Mouse (Mus musculus) monocyte, adult 2 months (primary cell): ENCODE measurements around the gene Mslnl.
"Not testable (repeated sequence)": the region's sequence is repeated elsewhere in the genome, so short reads cannot be mapped to it uniquely, and the experiment has no call there.

ENCODE experiments used
- DNase-seq, 2 experiments: peaks; one replicate each; pipeline ENCODE4 v3.0.0; 2022; ENCODE audit warnings: low spot score in 2 of 2, low read depth in 1 of 2

The Mslnl gene

GRCm38 (mm10) chr17:25735745-25736144 lies at the start of gene Mslnl:
TSS of gene Mslnl (plus strand) at chr17:25736042.
- no peak for DNase-seq

DNA sequence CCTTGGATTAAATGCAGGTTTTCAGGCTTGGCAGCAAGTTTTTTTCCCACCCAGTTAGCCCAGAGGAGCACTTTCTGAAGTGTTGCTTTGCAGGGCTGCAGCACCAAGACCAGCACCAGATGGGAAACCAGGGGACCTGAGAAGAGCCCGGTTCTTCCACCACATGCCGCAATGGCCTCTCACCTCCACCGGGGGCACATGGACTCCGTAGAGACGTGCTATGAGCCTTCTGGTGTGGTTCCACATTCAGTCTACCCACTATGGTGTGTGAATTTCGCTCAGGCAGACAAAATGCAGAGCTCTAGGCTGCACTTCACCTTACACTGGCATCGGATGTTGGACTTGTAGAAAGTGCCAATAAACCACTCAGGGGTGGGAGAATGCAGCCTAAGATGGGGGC lies 49.5 kb upstream of the Mslnl start:
- DNase-seq = no peak

DNA sequence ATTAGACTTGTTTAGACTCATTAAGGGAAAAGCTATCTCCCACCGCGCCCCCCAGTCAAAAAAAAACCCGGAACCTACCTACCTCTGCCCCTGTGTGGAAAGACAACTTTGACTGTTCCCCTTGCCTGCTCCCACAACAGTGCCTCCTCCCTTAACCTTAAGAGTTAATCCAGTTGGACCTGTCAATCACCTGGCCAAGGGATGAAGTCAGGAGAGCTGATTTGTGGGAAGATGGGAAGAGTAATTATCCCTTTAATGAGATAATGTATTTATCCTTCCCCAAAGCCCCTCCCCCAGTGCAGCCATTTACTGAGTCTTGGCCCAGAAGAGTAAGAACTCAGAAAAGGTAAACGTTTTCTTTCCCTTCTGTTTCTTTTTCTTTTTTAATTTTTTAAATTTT lies 46.9 kb upstream of the Mslnl start:
- no peak for DNase-seq

GRCm38 (mm10) chr17:25696263-25696662 lies 39.6 kb upstream of the Mslnl start:
- DNase-seq = no peak

DNA sequence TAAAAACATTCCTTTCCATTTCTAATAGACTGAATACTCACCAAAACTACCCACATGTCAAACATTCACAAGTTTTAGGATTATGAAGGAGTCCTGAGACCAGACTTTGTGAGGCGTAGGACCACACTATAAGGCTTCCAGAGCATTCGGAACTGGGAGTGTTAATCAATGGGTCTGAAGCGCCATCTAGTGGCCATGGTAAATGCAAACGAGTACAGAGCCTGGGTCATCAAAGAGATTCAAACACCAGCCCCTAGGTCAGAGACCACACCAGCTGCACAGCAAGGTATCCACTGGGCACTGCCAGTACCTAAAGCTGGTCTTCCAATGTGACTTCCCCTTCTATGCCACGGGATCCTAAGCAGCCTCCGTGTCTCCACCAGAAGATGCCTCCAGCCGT lies 37.4 kb upstream of the Mslnl start:
- peak in 1 of 2 experiments; percentile 38 for DNase-seq

- no peak for DNase-seq
Measured at GRCm38 (mm10) chr17:25700863-25701496, 34.9 kb upstream of the Mslnl start.

- DNase-seq = no peak
Measured at GRCm38 (mm10) chr17:25709994-25710393, 25.8 kb upstream of the Mslnl start.

GRCm38 (mm10) chr17:25711136-25711535 lies 24.7 kb upstream of the Mslnl start:
- no peak for DNase-seq

GRCm38 (mm10) chr17:25715627-25716026 lies 20.2 kb upstream of the Mslnl start:
- DNase-seq = no peak

DNA sequence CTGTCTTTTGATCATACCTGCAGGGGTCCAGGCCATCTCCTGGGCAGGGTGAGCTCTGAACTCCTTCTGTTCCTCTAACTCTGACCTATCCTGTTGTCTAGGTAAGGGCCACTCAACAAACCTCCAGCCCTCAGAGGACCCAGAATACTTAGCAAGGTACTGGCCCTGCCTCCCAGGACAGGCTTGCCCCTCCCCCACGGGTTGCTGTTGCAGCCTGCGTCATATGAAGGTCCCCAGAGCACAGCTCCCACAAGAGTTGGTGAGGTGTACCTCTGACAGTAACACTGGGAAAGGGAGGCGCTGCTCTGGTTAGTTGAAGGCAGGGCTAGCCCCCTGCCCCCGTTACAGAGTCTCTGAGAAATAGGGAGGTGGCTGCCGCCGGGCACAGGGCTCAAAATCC lies 19.7 kb upstream of the Mslnl start:
- DNase-seq = no peak

DNA sequence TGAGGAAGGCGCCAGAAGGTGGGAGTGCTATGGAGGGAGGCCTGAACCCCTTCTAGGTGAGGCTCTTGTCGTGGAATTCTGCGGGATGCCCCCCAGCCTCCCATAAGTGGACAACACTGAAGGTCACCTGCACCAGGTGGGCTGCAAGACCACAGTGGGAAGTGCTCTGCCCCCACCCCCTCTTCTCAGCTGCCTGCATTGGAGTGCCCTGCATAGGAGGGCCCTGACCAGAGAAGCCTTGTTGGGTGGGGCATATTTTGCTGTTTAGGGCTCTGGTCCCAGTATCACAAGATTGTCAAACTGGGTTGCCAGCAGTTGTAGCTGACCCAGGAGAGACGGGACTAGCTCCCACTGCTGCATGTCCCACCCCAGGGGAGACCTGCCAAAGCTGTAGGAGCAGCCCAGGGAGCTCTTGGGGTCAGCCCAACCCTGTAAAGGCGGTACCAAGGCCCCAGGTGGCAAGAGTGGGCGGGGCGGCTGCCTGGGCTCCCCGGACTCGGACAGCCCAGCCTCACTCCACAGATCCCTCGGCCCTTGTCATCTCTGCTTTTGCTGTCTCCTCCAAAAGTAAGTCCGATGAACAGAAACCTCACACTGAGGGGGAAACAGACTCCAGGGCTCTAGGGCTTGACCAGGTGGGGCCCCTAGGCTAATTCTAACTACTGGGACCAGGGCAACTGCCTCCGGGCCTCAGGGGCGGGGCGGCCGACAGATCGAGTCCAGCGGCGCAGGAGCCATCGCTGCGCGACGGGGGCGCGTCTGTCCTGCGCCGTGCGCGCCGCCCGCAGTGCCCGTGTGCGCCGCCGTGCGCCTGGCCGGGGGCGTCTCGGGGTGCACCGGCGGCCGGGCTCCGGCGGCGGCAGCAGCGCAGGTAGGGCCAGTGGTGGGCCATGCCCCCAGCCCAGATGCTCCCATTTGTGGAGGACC lies 18.9 kb upstream of the Mslnl start, which contains the start of gene Gng13:
Gene Gng13 (plus strand): TSS at position 461 of the 927 bp plus-strand sequence.
- no peak for DNase-seq

GRCm38 (mm10) chr17:25717691-25718090 lies 18.2 kb upstream of the Mslnl start:
- no peak for DNase-seq

GRCm38 (mm10) chr17:25721476-25721875 lies 14.4 kb upstream of the Mslnl start:
- no peak for DNase-seq

- no peak for DNase-seq
Measured at GRCm38 (mm10) chr17:25723470-25723869, 12.4 kb upstream of the Mslnl start.

- no peak for DNase-seq
Measured at GRCm38 (mm10) chr17:25723919-25724318, 11.9 kb upstream of the Mslnl start.

DNA sequence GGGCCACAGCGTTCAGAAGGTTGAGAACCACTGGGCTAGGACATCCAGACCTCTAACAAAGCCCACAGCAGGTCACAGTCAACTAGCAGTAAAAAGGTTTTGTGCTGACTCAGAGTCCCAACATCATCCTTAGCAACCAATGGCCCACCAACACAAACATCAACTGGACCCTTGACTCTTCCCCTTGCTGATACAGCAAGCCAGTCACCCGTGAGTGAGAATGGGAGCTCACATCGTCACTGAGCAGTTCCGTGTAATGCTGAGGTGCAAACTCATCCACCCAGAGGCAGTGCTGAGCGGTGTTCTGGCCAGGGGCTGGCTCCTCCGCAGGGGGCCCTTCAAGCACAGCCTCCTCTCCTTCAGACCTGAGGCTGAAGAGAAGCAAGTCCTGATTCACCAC lies 10.6 kb upstream of the Mslnl start:
- no peak for DNase-seq

DNA sequence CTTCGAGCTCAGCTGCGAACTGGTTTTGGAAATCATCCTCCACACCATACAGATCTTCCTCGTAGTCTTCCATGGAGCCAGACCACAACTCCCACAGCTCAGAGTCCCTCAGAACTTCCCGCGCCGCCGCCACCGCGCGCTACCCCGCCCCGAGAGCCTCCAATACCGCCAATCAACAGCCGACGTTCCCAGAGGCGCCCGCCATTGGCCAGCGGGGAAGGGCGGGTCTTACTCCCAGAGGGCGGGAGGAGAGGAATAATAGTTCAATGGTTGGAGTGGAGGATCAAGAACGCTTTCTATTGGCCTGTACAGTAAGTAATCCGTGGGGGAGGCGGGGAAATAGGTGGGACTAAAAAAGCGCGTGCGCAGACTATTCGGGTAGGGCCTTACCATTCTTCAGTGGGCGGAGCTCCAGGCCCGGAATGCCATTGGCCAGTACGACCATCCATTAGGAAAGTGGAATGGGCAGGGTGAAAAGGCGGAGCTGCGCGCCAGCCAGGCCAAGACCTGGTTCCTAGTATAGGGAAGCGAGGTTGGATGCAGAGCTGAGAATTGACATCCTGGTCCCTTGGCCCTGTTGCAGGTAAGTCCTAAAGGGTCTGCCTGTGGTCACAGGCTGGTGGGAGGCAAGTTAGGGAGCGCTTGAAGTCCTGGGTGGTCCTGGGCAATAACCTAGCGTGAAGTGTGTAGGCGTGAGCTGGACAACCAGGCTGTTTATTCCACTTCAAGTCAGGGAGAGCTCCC lies 8.4 kb upstream of the Mslnl start, which contains the start of the genes Chtf18 and Rpusd1:
Gene Chtf18 (minus strand): TSS at position 155 of the 744 bp plus-strand sequence.
Gene Rpusd1 (plus strand): TSS at position 406 of the 744 bp plus-strand sequence.
- DNase-seq = peak; percentile 98 to 99

- DNase-seq = no peak
Measured at GRCm38 (mm10) chr17:25728009-25728270, 7.9 kb upstream of the Mslnl start.

GRCm38 (mm10) chr17:25732082-25732481 lies 3.8 kb upstream of the Mslnl start:
- DNase-seq = peak; percentile 45 to 60

- DNase-seq = no peak
Measured at GRCm38 (mm10) chr17:25735246-25735645, 596 bp upstream of the Mslnl start.

- no peak for DNase-seq
Measured at GRCm38 (mm10) chr17:25738861-25739260, 3.0 kb downstream of the Mslnl start.

GRCm38 (mm10) chr17:25741471-25741870 lies 5.6 kb downstream of the Mslnl start:
- DNase-seq = not testable (repeated sequence)
